Mouse (Mus musculus) hindbrain, embryonic 10.5 days (tissue): ENCODE measurements around the gene Zkscan3. TPM values are rescaled to one million over a fixed set of nuclear protein-coding genes. Genes with fewer than 3 reads are reported as not detected.
"Not testable (repeated sequence)": the region's sequence is repeated elsewhere in the genome, so short reads cannot be mapped to it uniquely, and the experiment has no call there.

Experiments
- DNase-seq: peaks from one replicate; pipeline ENCODE4 v3.0.0-alpha.2; 2017; ENCODE audit warnings: low spot score
- H3K27ac ChIP-seq: fragments of 300-500 bp; sonication (generic); 2 replicates; pipeline ENCODE4 v1.5.1; 2016; ENCODE audit warnings: mild to moderate bottlenecking, moderate library complexity
- H3K27me3 ChIP-seq: fragments of 300-500 bp; sonication (generic); 2 replicates; pipeline ENCODE4 v1.6.1; 2016; ENCODE audit warnings: mild to moderate bottlenecking; ENCODE audit not compliant: poor library complexity, insufficient read depth, severe bottlenecking
- H3K36me3 ChIP-seq: fragments of 300-500 bp; sonication (generic); 2 replicates; pipeline ENCODE4 v1.6.1; 2016; ENCODE audit warnings: mild to moderate bottlenecking, moderate library complexity
- H3K4me1 ChIP-seq: fragments of 300-500 bp; sonication (generic); replicated peaks from 2 replicates; pipeline ENCODE4 v1.6.1; 2016; ENCODE audit warnings: mild to moderate bottlenecking
- H3K4me3 ChIP-seq: fragments of 300-500 bp; sonication (generic); 2 replicates; pipeline ENCODE4 v1.5.1; 2016; ENCODE audit warnings: mild to moderate bottlenecking, moderate library complexity
- H3K9me3 ChIP-seq: fragments of 300-500 bp; sonication (generic); 2 replicates; pipeline ENCODE4 v1.6.1; 2016; ENCODE audit warnings: mild to moderate bottlenecking, moderate library complexity
- WGBS: fragments of 180-500 bp; shearing (Covaris S2); methylation state at CpG from one replicate; pipeline ENCODE4 v1.1.7; 2016; 5-methylcytosine and 5-hydroxymethylcytosine counted together
- polyA plus RNA-seq: library from polyadenylated mRNA; unstranded; fragments of >200 nt; fragmentation: Nextera tagmentation; extraction: Ambion mirVana; gene quantifications from 2 replicates; pipeline ENCODE4 v1.2.1, GENCODE M21; 2016

The Zkscan3 gene
- polyA plus RNA-seq, 1 experiment from 2014 or later: 76.8 TPM

DNA sequence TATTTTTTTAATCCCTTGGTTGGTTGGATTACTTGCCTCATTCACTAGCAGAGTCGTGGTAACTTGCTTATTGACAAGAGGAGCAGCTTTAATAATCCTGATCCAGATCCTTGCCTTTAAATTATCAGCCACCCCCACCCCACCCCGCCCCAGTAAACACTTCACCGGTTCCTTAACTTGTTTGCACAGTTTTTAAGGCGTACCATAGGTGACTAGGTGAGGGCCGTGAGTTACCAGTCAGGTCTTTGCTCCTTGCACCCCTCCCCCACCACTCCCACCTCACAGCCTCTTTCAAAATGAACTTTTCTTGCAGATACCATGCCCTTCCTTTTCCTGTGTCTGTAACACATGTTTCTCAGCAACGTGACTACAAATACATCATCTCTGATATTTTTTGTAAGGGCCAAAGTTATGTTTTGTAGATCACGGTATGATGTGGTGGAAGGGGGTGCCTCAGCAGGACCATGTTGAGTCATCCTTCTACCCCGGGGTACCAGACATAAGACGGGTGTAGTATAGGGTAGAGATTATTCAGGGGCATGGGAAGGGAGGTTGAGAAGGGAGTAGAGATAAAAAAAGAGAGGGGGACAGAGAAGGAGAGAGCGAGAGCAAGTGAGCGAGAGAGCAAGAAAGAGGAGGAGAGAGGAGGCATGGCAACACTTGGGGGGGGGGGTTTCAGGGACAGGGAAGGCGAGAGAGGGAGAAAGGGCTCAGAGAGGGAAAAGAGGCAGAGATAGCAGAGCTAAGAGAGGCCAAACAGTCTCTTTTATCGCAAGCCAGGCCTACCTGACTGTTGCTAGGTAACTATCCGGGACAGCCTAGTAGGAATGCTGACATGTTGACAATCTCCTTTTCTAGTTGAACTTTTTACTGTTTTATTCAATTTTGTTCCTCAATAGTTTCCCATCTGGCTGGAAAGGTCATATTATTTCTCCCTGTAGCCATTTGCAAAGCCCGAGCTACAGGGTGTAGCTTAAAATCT lies 12.0 kb upstream of the Zkscan3 start:
- Histone ChIP-seq H3K9me3 (no peaks in the 10 kb centered on the region), H3K4me3 (no peak overlapping the region), H3K36me3 (no peaks in the 10 kb centered on the region), H3K4me1 (peaks cover 9% of the 10 kb centered on the region; the same call in 1 of the 2 replicates), H3K27ac (no peak overlapping the region), H3K27me3 (no peaks in the 10 kb centered on the region)
- DNase-seq: no peak
- 66% methylated on average over 15 of the region's 15 CpGs for WGBS

DNA sequence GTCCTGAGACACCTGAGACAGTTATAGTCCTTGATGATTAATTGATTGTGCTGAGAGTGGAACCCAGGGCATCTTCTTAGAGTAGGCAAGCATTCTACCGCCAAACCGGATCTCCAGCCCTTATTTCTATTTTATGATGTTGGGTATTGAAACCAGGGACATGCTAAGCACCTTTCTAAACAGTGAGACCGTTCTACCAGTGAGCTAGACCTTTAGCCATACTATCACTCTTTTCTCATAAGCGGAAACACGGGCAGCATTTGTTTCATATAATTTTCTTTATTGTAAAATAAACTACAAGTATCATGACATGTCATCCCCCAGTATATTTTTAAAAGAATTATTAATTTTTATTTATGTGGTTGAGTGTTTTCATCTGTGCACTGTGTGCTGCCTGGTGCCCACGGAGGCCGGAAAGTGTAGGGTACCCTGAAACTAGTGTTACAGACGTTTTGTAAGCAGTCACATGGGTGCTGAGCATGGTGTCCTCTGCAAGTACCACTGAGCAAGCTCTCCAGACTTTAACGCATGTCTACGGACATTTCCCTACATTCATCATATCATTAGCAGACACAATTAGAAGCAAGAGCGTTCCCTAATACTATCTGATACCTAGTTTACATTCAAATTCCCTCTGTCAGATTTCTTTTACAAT lies 6.4 kb upstream of the Zkscan3 start:
- Histone ChIP-seq H3K4me1 (peaks cover 13% of the 10 kb centered on the region), H3K36me3 (no peaks in the 10 kb centered on the region), H3K27me3 (no peaks in the 10 kb centered on the region), H3K9me3 (no peaks in the 10 kb centered on the region), H3K27ac (peak overlapping the region; percentile 90), H3K4me3 (peak overlapping the region; percentile 60)
- DNase-seq: no peak
- 53% methylated on average over 11 of the region's 11 CpGs for WGBS

DNA sequence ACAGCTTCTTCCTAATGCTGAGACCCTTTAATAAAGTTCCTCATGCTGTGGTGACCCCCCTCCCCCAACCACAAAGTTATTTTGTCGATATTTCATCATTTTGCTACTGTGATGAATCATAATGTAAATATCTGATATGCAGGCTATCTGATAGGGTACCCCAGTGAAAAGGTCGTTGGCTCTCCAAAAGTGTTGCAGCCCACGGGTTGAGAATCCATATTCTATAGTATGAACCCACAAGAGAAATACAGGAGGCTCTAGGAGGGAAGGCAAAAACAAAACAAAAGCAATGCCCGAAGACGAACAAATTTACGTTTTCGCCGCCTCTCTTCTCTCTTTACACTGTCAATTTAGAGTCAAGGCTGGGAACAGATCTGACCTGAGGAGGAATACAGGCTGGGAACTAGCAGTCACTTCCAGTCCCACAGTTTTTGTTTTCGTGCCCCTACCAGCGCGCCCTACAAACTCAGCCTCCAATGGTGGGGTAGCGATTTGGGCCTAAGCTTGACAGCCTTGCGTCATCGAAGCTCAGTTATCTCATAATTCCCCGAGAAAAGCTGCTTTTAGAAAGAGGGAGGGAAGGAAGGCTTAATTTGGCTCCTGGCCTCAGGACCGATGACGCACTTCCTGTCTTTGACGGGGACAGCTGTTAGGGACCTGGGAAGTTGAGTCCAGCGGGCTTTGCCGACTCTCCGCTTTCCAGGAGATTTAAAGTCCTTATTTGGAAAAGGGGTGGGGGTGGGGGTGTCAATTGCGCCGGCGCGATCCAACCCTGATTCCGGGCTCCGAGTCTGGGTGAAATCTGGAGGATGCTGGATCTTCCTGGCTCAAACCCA lies 5.6 kb upstream of the Zkscan3 start:
- 5% methylated on average over 27 of the region's 27 CpGs for WGBS
- peak; percentile 80 for DNase-seq
- H3K9me3 ChIP-seq: no peaks in the 10 kb centered on the region
- no peaks in the 10 kb centered on the region for H3K27me3 ChIP-seq
- H3K27ac ChIP-seq: peak overlapping the region; percentile 90
- no peaks in the 10 kb centered on the region for H3K36me3 ChIP-seq
- peak overlapping the region; percentile 60 for H3K4me3 ChIP-seq
- peaks cover 13% of the 10 kb centered on the region for H3K4me1 ChIP-seq

DNA sequence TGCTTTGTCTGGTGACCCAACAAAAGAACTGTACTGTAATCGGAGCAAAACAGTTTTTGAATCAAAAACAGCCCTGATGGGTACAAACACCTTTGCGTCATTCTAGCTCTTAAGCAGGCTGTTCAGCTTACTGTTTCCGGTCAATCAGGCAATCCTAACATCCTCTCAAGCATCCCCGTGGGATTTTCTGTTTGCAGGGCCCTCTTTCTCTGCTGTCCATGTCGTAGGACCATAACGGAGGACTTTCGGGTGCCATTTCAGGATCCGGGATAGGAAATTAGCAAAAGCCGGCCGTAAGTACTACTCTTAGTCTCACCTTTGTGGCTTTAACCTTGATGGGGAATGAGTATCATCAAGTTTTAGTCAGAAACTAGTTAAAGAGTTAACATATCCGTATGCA lies 4.8 kb upstream of the Zkscan3 start:
- Histone ChIP-seq H3K4me1 (peaks cover 13% of the 10 kb centered on the region), H3K4me3 (no peak overlapping the region), H3K36me3 (no peaks in the 10 kb centered on the region), H3K27me3 (no peaks in the 10 kb centered on the region), H3K27ac (no peak overlapping the region), H3K9me3 (no peaks in the 10 kb centered on the region)
- no peak for DNase-seq
- 80% methylated on average over 11 of the region's 11 CpGs for WGBS

DNA sequence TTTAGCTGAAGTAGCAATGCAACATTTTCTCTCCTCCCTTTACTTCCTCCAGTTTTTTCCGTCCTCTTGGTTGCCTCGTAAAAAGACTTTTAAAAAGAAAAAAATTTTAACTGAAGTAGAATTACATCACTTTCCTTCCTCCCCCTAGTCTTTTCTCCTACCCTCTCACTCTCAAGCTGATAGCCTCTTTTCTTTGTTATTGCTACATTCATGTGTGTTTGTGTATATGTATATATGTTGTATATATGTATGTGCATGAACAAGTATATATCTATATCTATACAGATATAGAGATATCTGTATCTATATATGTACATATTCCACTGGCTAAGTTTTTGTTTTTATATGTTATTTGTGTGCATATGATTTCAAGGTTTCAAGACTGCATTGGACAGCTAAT lies 293 bp upstream of the Zkscan3 start:
- WGBS: 0% methylated on average over 2 of the region's 2 CpGs

DNA sequence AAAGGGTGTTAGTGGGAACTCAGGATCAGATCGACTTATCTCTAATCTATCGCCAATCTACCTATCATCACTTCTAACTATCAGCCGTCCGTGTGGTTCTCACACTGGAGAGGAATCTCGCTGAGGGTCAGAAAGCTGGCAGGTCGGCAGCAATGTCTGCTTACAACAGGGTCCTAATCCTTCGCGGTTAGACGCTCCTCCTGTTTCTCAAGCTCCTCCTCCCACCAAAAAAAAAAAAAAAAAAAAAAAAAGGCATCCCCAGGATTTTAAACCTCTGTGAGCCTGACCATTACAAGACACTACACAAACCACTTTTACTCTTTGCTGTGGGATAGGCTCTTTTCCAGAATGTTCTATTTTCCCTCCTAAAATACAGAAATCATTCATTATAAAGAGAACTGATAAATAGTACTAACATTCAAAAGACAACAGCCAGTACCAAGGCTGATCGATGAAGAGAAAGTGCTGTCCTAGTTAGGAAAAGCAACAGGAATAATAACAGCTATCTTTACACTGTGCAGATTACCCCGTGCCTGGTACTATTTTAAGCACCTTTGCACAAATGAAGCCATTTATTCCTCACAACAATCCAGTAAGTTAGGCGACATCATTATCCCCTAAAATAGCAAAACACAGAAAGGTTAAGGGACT lies 794 bp downstream of the Zkscan3 start:
- Histone ChIP-seq H3K36me3 (peaks cover 32% of the 10 kb centered on the region), H3K4me1 (peaks cover 19% of the 10 kb centered on the region), H3K4me3 (peak overlapping the region; percentile 88), H3K27me3 (no peaks in the 10 kb centered on the region), H3K27ac (peak overlapping the region; percentile 96), H3K9me3 (no peaks in the 10 kb centered on the region)
- WGBS: 18% methylated on average over 12 of the region's 12 CpGs
- peak; percentile 6 for DNase-seq

More for the DNA sequence above, 293 bp upstream of the Zkscan3 start:
- H3K27me3 ChIP-seq: no peaks in the 10 kb centered on the region
- H3K36me3 ChIP-seq: peaks cover 22% of the 10 kb centered on the region
- DNase-seq: no peak
- H3K9me3 ChIP-seq: no peaks in the 10 kb centered on the region
- H3K27ac ChIP-seq: peak overlapping the region; percentile 96
- H3K4me1 ChIP-seq: peaks cover 22% of the 10 kb centered on the region
- H3K4me3 ChIP-seq: peak overlapping the region; percentile 88

DNA sequence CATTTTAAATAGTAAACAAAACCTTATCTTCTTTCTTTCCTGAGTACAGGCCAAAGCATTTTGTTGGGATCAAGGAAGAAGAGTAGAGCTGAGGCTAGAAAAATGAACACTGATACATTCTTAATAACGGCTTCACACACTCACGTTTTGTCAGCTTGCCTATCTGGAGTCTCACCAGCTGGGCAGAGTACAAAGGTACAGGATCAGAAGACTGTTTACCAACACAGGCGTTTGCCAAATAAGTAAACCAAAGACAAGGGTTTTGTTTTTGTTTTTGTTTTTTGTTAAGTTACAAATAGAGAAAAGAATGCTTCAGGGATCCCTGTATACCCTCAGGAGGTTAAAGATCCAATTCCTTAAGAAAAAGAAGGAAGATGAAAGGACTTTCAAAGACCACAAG lies 1.4 kb downstream of the Zkscan3 start:
- no peak for DNase-seq
- peak overlapping the region; percentile 88 for H3K4me3 ChIP-seq
- H3K4me1 ChIP-seq: peaks cover 19% of the 10 kb centered on the region

DNA sequence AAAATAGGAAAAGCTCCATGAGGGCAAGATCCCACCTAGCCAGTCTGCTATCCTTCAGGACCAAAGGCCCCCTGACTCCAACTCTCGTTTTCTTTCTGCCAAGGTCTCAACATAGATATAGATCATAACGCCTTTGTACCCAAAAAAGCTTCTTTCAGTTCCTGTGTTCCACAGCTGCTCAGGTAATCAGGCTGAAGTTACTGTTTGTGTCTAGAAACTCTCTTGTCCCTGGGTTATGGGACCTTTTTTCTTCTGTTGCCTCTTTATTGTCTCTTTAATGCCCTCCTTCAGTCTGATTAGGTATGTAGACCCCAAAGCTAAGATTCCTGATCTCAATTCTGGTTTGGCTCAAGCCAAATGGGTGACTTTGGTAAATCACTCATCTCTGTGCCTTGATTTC lies 5.1 kb downstream of the Zkscan3 start:
- H3K9me3 ChIP-seq: no peaks in the 10 kb centered on the region
- H3K27ac ChIP-seq: no peak overlapping the region
- no peak overlapping the region for H3K4me3 ChIP-seq
- H3K36me3 ChIP-seq: peaks cover 75% of the 10 kb centered on the region
- WGBS: 83% methylated on average over 2 of the region's 2 CpGs
- peaks cover 19% of the 10 kb centered on the region for H3K4me1 ChIP-seq
- no peaks in the 10 kb centered on the region for H3K27me3 ChIP-seq
- DNase-seq: no peak

More for the DNA sequence above, 1.4 kb downstream of the Zkscan3 start:
- Histone ChIP-seq H3K27ac (no peak overlapping the region), H3K27me3 (no peaks in the 10 kb centered on the region), H3K36me3 (peaks cover 38% of the 10 kb centered on the region), H3K9me3 (no peaks in the 10 kb centered on the region)
- WGBS: 80% methylated on average over 3 of the region's 3 CpGs

DNA sequence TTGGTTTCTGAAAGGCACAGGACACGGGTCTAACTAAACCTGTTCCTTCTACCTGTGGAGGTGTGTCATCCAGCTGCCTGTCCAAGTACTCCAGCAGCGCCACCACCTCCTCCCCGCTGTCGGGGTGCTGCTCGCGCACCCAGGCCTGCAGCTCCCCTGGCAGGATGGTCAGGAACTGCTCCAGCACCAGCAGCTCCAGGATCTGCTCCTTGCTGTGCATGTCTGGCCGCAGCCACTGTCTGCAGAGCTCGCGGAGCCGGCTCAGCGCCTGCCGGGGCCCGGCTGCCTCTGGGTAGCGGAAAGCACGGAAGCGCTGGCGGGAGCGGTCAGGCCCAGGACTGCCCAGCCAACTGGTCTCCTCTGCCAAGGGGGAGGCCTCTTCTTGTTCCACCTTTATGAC lies 6.5 kb downstream of the Zkscan3 start:
- not testable (repeated sequence) for H3K4me1 ChIP-seq, DNase-seq, H3K27ac ChIP-seq, H3K9me3 ChIP-seq, H3K4me3 ChIP-seq, H3K27me3 ChIP-seq
- WGBS: 91% methylated on average over 18 of the region's 18 CpGs
- peaks cover 89% of the 10 kb centered on the region for H3K36me3 ChIP-seq

DNA sequence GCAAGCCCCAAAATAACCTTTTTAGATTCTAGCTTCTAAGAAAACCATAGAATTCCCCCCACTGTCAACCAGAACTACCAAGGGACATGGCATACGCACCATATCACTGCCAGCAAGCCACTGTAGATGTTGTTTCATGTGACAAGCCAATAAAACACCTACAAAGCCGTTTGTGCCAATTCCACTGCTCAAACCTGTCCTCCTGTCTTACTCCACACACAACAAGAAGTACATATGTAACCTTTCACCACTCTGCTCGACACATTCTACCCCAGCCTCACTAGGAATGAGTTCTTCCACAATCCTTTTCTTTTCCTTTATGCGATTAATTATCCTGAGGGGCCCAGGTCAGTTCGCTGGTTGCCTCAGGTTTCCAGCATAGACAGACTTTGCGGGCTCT lies 6.9 kb downstream of the Zkscan3 start:
- 93% methylated on average over 6 of the region's 6 CpGs for WGBS
- DNase-seq: no peak
- Histone ChIP-seq H3K4me1 (peaks cover 5% of the 10 kb centered on the region), H3K9me3 (no peaks in the 10 kb centered on the region), H3K4me3 (no peak overlapping the region), H3K36me3 (peaks cover 92% of the 10 kb centered on the region), H3K27me3 (no peaks in the 10 kb centered on the region), H3K27ac (no peak overlapping the region)

DNA sequence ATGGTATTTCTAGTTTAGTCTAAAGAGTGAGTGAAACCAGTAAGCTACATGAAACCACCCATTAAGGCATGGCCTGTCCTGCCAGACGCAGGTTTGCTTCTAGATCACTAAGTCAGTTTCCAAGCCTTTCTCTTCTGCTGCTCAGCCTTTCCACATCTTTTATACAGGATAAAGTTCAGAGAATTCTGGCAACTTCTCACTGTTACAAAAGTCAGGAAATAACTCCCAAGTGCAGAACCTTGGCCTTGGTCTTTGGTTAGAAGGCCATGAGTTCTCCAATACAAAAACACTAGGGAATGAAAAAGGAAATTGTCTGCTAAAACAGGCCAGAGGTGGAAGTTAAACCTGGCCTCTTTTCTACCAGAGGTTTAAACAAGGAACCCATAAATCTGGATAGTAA lies 7.3 kb downstream of the Zkscan3 start:
- WGBS: 96% methylated on average over 1 of the region's 1 CpGs
- Histone ChIP-seq H3K27me3 (no peaks in the 10 kb centered on the region), H3K4me3 (no peak overlapping the region), H3K27ac (no peak overlapping the region), H3K9me3 (no peaks in the 10 kb centered on the region), H3K4me1 (peaks cover 5% of the 10 kb centered on the region; the same call in 1 of the 2 replicates), H3K36me3 (peaks cover 92% of the 10 kb centered on the region)
- no peak for DNase-seq

DNA sequence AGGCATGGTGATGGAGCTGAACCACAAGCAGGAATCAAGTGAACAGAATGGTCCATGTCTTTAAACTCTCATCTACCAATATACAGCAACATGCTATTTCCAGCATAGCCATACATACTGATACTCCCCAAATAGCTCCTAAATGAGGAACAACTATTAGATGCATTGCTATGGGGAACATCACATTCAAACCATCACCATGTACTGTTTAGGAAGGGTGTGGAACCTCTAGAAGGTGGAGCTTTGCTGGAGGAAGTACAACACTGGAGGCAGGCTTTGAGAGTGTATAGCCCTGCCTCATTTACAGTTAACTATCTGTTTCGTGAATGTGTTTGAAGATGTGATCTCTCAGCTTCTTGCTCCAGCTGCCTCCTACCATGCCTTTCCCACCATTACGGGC lies 24.8 kb downstream of the Zkscan3 start:
- Histone ChIP-seq H3K27ac (no peak overlapping the region), H3K27me3 (no peaks in the 10 kb centered on the region), H3K4me1 (no peaks in the 10 kb centered on the region), H3K9me3 (no peaks in the 10 kb centered on the region), H3K36me3 (0 out of 2 replicates have a peak, but pooled peaks cover 4% of the 10 kb centered on the region), H3K4me3 (no peak overlapping the region)
- no peak for DNase-seq
- WGBS: 91% methylated on average over 2 of the region's 2 CpGs
